Mouse (Mus musculus) ES-CJ7 (cell line): ENCODE measurements around the gene Tmco4.

Experiments used
- DNase-seq: peaks from one replicate; pipeline ENCODE4 v3.0.0; 2011; ENCODE audit warnings: low read depth, low spot score

The Tmco4 gene

GRCm38 (mm10) chr4:139055336-139055735, 82.6 kb downstream of the Tmco4 start:
- no peak for DNase-seq

GRCm38 (mm10) chr4:139055744-139056143, 83.1 kb downstream of the Tmco4 start:
- DNase-seq = no peak

GRCm38 (mm10) chr4:139057291-139057690, 84.6 kb downstream of the Tmco4 start:
- DNase-seq = no peak

- no peak for DNase-seq
These were observed 85.3 kb downstream of the Tmco4 start for GRCm38 (mm10) chr4:139058029-139058428.

- peak; percentile 41 for DNase-seq
These were observed 86.9 kb downstream of the Tmco4 start for GRCm38 (mm10) chr4:139059569-139059968.

- DNase-seq = peak; percentile 47
These were observed 92.1 kb downstream of the Tmco4 start for GRCm38 (mm10) chr4:139064831-139065230.

GRCm38 (mm10) chr4:139068287-139068686, 95.6 kb downstream of the Tmco4 start:
- DNase-seq = no peak

- DNase-seq = no peak
These were observed 101.4 kb downstream of the Tmco4 start for GRCm38 (mm10) chr4:139074060-139074459.

- DNase-seq = no peak
These were observed 102.5 kb downstream of the Tmco4 start, which contains the start of gene Htr6 for GRCm38 (mm10) chr4:139075041-139075711. Gene Htr6, minus strand, starts transcription at chr4:139075570.

- peak; percentile 79 for DNase-seq
These were observed 103.2 kb downstream of the Tmco4 start for GRCm38 (mm10) chr4:139075915-139076314.

- peak; percentile 69 for DNase-seq
These were observed 105.6 kb downstream of the Tmco4 start for GRCm38 (mm10) chr4:139078313-139078712.

- no peak for DNase-seq
These were observed 106.0 kb downstream of the Tmco4 start for GRCm38 (mm10) chr4:139078726-139079125.

GRCm38 (mm10) chr4:139079439-139079838, 106.8 kb downstream of the Tmco4 start:
- no peak for DNase-seq

- DNase-seq = no peak
These were observed 107.6 kb downstream of the Tmco4 start for GRCm38 (mm10) chr4:139080259-139080658.

- no peak for DNase-seq
These were observed 108.7 kb downstream of the Tmco4 start for GRCm38 (mm10) chr4:139081270-139081931.

GRCm38 (mm10) chr4:139082790-139083564, 110.3 kb downstream of the Tmco4 start:
- DNase-seq = no peak

- DNase-seq = no peak
These were observed 112.6 kb downstream of the Tmco4 start for GRCm38 (mm10) chr4:139085337-139085736.

- peak; percentile 85 for DNase-seq
These were observed 113.3 kb downstream of the Tmco4 start for GRCm38 (mm10) chr4:139086037-139086436.

GRCm38 (mm10) chr4:139086984-139087383, 114.3 kb downstream of the Tmco4 start:
- DNase-seq = no peak

GRCm38 (mm10) chr4:139088982-139089671, 116.4 kb downstream of the Tmco4 start:
- DNase-seq = no peak

- DNase-seq = peak; percentile 47
These were observed 117.7 kb downstream of the Tmco4 start for GRCm38 (mm10) chr4:139090303-139090940.
